13 mouse cellular contexts compared by ENCODE assay signal in genomic region chr15:80316966-80317634, GRCm38 (mm10). TPM values are rescaled to one million over a fixed set of nuclear protein-coding genes. Genes with fewer than 3 reads are reported as not detected.
DNase-seq lines count a peak whose midpoint lies in the region; ATAC-seq and TF ChIP-seq lines count a peak whose summit lies in the region.
"Had no signal": no experiment of that assay in that cellular context is flagged by ENCODE, and none has a peak within 500 bp of the region (broad histone marks: within the 10 kb centered on the region; RNA-seq: fewer than 3 reads in every experiment).

No protein-coding gene starts in this region.

- H3K4me3 ChIP-seq in forebrain, embryonic 10.5 days: no peak overlapping the region
- no peak overlapping the region for H3K4me3 ChIP-seq in forebrain, embryonic 13.5 days
- no peak overlapping the region for H3K4me3 ChIP-seq in lung, adult 2 months (replicated peaks; ENCODE audit: extremely low read depth, low read depth, low read length)
- H3K4me3 ChIP-seq: layer of hippocampus, adult 2 months; liver, embryonic 15.5 days; megakaryocyte, embryonic 14.5 days had no signal

- TF ChIP-seq POLR2A in lung, adult 2 months (IDR thresholded peaks at IDR 0.05; ENCODE audit: borderline replicate concordance, extremely low read depth, low read depth, low read length): no peak

- H3K27me3 ChIP-seq in forebrain, embryonic 10.5 days (ENCODE audit: poor library complexity, severe bottlenecking): peaks cover 16% of the 10 kb centered on the region
- H3K27me3 ChIP-seq in forebrain, embryonic 13.5 days: no peaks in the 10 kb centered on the region
- H3K27me3 ChIP-seq: liver, embryonic 15.5 days had no signal

- H3K4me1 ChIP-seq in forebrain, embryonic 10.5 days: peaks cover 40% of the 10 kb centered on the region
- H3K4me1 ChIP-seq in forebrain, embryonic 13.5 days: peaks cover 30% of the 10 kb centered on the region
- H3K4me1 ChIP-seq in lung, adult 2 months (ENCODE audit: control insufficient read depth, insufficient read depth, low read length): no peaks in the 10 kb centered on the region
- H3K4me1 ChIP-seq: liver, embryonic 15.5 days had no signal

- no peak for DNase-seq in forebrain, embryonic 10.5 days (ENCODE audit: extremely low spot score, low spot score)
- DNase-seq in 3134 (ENCODE audit: extremely low read depth, insufficient read length, low spot score): peak; percentile 83
- DNase-seq in adrenal gland, postnatal 36 days: peak; percentile 51 to 73
- peak; percentile 73 to 82 for DNase-seq in cerebellum, postnatal 14 days
- DNase-seq in right cerebral cortex, adult 2 months (ENCODE audit: low spot score in 2 of 2): no peak
- DNase-seq in gastrocnemius, postnatal 25 days: no peak
- DNase-seq in lung, adult 2 months: no peak

- no peaks in the 10 kb centered on the region for H3K36me3 ChIP-seq in forebrain, embryonic 10.5 days (replicated peaks)
- H3K36me3 ChIP-seq in forebrain, embryonic 13.5 days (ENCODE audit: poor library complexity, severe bottlenecking): no peaks in the 10 kb centered on the region
- H3K36me3 ChIP-seq: G1E; liver, embryonic 15.5 days had no signal

- H3K9me3 ChIP-seq in forebrain, embryonic 10.5 days: no peaks in the 10 kb centered on the region
- H3K9me3 ChIP-seq in forebrain, embryonic 13.5 days (replicated peaks): no peaks in the 10 kb centered on the region
- H3K9me3 ChIP-seq: G1E; liver, embryonic 15.5 days had no signal

- ATAC-seq in forebrain, embryonic 13.5 days: no peak

- H3K27ac ChIP-seq in forebrain, embryonic 10.5 days: 0 out of 2 replicates have a peak overlapping the region, but pooled peaks have one; percentile 44
- H3K27ac ChIP-seq in forebrain, embryonic 13.5 days: no peak overlapping the region
- H3K27ac ChIP-seq: layer of hippocampus, adult 2 months; liver, embryonic 15.5 days had no signal

- no peak for TF ChIP-seq CTCF in lung, adult 2 months (IDR thresholded peaks at IDR 0.05; ENCODE audit: insufficient read depth, low read length)

- H3K4me2 ChIP-seq in forebrain, embryonic 13.5 days: no peak overlapping the region
- H3K4me2 ChIP-seq: liver, embryonic 15.5 days had no signal

- 90% methylated on average over 6 of the region's 6 CpGs for WGBS in forebrain, embryonic 10.5 days
- 84% methylated on average over 6 of the region's 6 CpGs for WGBS in forebrain, embryonic 13.5 days
- WGBS in lung, adult 2 months: 75% methylated on average over 6 of the region's 6 CpGs

- H3K9ac ChIP-seq in forebrain, embryonic 13.5 days: no peak overlapping the region
- H3K9ac ChIP-seq: liver, embryonic 15.5 days had no signal

RNA-seq across cellular contexts. Expression of gene Cacna1i, which starts 30.1 kb away (rescaled TPM):
- 0.02 and 0.04 TPM in 2 replicates for polyA plus RNA-seq in forebrain, embryonic 10.5 days (2016; fragmentation: Nextera tagmentation; extraction: Ambion mirVana)
- polyA plus RNA-seq in forebrain, embryonic 13.5 days (2015; fragmentation: Nextera tagmentation; extraction: Ambion mirVana): 0.25 and 0.39 TPM in 2 replicates
- total RNA-seq in adrenal gland, postnatal 36 days (2021): under 1 TPM; 0.30 to 0.63 TPM
- total RNA-seq in gastrocnemius, postnatal 25 days (2021): under 1 TPM; 0.11 to 0.43 TPM
- 0.80 and 1.2 TPM in 2 replicates for polyA plus RNA-seq in lung, adult 2 months (2012; rRNA removed)
- total RNA-seq: hematopoietic stem cell, adult 5-6 weeks had no signal
- polyA plus RNA-seq: G1E had no signal

RNA-seq across cellular contexts. Expression of gene Rps19bp1, which starts 53.0 kb away (rescaled TPM):
- polyA plus RNA-seq in forebrain, embryonic 10.5 days (2016; fragmentation: Nextera tagmentation; extraction: Ambion mirVana): 63.5 and 66.2 TPM in 2 replicates
- polyA plus RNA-seq in forebrain, embryonic 13.5 days (2015; fragmentation: Nextera tagmentation; extraction: Ambion mirVana): 62.0 and 63.8 TPM in 2 replicates
- 10 to 100 TPM; 41.4 to 46.9 TPM for total RNA-seq in adrenal gland, postnatal 36 days (2021)
- 10 to 100 TPM in 1 of 2 experiments, 1 to 10 TPM in 1; 9.9 to 11.2 TPM for total RNA-seq in gastrocnemius, postnatal 25 days (2021)
- polyA plus RNA-seq in lung, adult 2 months (2012; rRNA removed): 14.4 and 15.6 TPM in 2 replicates

Comparison
In these comparisons a context has a peak if more than half of its experiments do, and no peak if none do; other contexts are left out.
1. DNase-seq: peak in 3134 (single experiment), adrenal gland, postnatal 36 days (2 of 2) and cerebellum, postnatal 14 days (2 of 2); none in forebrain, embryonic 10.5 days (single experiment), right cerebral cortex, adult 2 months (0 of 2), gastrocnemius, postnatal 25 days (single experiment) and lung, adult 2 months (single experiment).